8 mouse cellular contexts compared by ENCODE assay signal in the genomic region with DNA sequence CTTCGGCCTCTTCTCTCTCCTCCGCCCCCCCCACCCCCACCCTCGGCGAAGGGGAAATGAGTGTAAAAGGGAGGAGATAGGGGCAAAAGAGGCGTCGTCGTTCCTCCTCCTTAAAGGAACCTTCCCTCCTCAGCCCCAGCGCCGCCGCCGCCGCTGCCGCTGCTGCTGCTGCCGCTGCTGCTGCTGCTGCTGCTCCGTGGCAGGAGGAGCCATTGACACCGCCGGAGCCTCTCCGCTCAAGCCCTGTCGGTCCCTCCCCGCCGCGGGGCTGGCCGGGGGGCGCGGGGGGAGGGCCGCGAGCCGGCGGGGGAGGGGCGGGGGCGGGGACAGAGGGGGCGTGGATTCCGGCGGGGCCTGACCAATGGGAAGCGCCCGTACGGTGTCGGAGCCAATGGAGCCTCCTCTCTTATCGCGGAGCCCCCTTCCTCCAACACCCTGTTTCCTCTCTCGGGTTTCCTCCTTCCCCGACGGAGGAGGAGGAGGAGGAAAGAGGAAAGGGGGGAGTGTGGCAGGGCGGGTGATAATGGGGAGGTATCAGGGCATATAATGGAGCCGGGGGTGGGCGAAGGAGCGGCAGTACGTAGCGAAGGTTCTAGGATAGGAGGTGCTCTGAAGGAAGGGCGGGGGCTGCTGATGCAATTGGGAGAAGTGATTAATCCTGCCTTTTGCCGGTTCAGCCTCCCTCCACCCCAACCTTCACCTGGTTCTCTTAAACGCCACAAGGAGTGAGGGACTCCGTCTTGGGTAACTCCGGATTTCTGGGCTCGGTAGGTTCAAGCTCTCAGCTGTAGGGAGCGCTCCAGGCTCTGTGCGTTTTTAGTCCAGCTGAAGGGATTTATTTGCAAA. TPM values are rescaled to one million over a fixed set of nuclear protein-coding genes. Genes with fewer than 3 reads are reported as not detected.
DNase-seq lines count a peak whose midpoint lies in the region; ATAC-seq and TF ChIP-seq lines count a peak whose summit lies in the region.

No protein-coding gene starts in this region.

- peaks cover 83% of the 10 kb centered on the region for H3K79me2 ChIP-seq in CH12.LX (replicated peaks; ENCODE audit: control insufficient read depth, extremely low read depth, insufficient read depth, poor library complexity, severe bottlenecking)

- peaks cover 5 to 21% of the 10 kb centered on the region in 2 experiments for H3K4me1 ChIP-seq in CH12.LX (ENCODE audit: control insufficient read depth in 1 of 2, insufficient read depth in 2 of 2)
- no peaks in the 10 kb centered on the region; the same call in 1 of the 2 replicates for H3K4me1 ChIP-seq in forebrain, embryonic 11.5 days (replicated peaks; ENCODE audit: control insufficient read depth, insufficient read depth, low read length)
- H3K4me1 ChIP-seq in heart, embryonic 16.5 days (ENCODE audit: control insufficient read depth, insufficient read depth, low read length): peaks cover 12% of the 10 kb centered on the region
- H3K4me1 ChIP-seq in liver, embryonic 15.5 days (replicated peaks): peaks cover 26% of the 10 kb centered on the region
- H3K4me1 ChIP-seq in neural tube, embryonic 12.5 days: peaks cover 9% of the 10 kb centered on the region

- TF ChIP-seq RAD21 in CH12.LX (IDR thresholded peaks at IDR 0.05; ENCODE audit: low read depth, low read length): peak; percentile 63

- no peak overlapping the region for H3K4me2 ChIP-seq in CH12.LX (ENCODE audit: insufficient read depth, low read depth, poor library complexity, severe bottlenecking)
- H3K4me2 ChIP-seq in forebrain, embryonic 11.5 days (ENCODE audit: low read depth, low read length, severe bottlenecking): peak overlapping the region; percentile 57
- H3K4me2 ChIP-seq in heart, embryonic 16.5 days (ENCODE audit: low read depth, low read length): peak overlapping the region; percentile 82
- peak overlapping the region; percentile 90 for H3K4me2 ChIP-seq in liver, embryonic 15.5 days
- H3K4me2 ChIP-seq in neural tube, embryonic 12.5 days (replicated peaks): peak overlapping the region; percentile 62

- H3K9ac ChIP-seq in CH12.LX (ENCODE audit: insufficient read depth, low read depth): peak overlapping the region; percentile 100
- peak overlapping the region; percentile 94 for H3K9ac ChIP-seq in forebrain, embryonic 11.5 days (ENCODE audit: low read length)
- H3K9ac ChIP-seq in heart, embryonic 16.5 days (ENCODE audit: low read length): peak overlapping the region; percentile 93
- H3K9ac ChIP-seq in liver, embryonic 15.5 days: peak overlapping the region; percentile 98
- peak overlapping the region; percentile 100 for H3K9ac ChIP-seq in neural tube, embryonic 12.5 days

- 0 out of 2 replicates have a peak, but pooled peaks have one; percentile 30 for TF ChIP-seq EP300 in CH12.LX (IDR thresholded peaks at IDR 0.05; ENCODE audit: low read length)

- dilution Hi-C loops in CH12.LX (cut with MboI; ENCODE audit: extremely low pct_ligation_motif_present, extremely low pct_unique_long_range_greater_than_20kb, low sequenced_read_pairs): no loop called here

- WGBS in forebrain, embryonic 11.5 days: under 1% methylated on average over 38 of the region's 57 CpGs
- WGBS in heart, embryonic 16.5 days: under 1% methylated on average over 39 of the region's 57 CpGs
- under 1% methylated on average over 41 of the region's 57 CpGs for WGBS in liver, embryonic 15.5 days (ENCODE audit: insufficient replicate concordance)
- under 1% methylated on average over 41 of the region's 57 CpGs for WGBS in neural tube, embryonic 12.5 days

- TF ChIP-seq CTCF in CH12.LX (conservative IDR thresholded peaks at IDR 0.05 in 1 of 2, IDR thresholded peaks at IDR 0.05 in 1 of 2; ENCODE audit: low read depth in 2 of 2, low read length in 2 of 2): peak; percentile 10 to 72; a peak in 2 of 4 replicates

- peak; percentile 98 for ATAC-seq in forebrain, embryonic 11.5 days (replicated peaks; ENCODE audit: low FRiP score)
- ATAC-seq in heart, embryonic 16.5 days (replicated peaks; ENCODE audit: extremely low read depth, insufficient read depth, low FRiP score): peak; percentile 95
- peak; percentile 91 for ATAC-seq in liver, embryonic 15.5 days (ENCODE audit: insufficient read depth)
- ATAC-seq in neural tube, embryonic 12.5 days (ENCODE audit: low FRiP score, low read depth): peak; percentile 98

- in situ Hi-C loops in CH12.LX (cut with MboI; ENCODE audit: low pct_ligation_motif_present, low pct_unique_long_range_greater_than_20kb, low sequenced_read_pairs): no loop called here

- TF ChIP-seq POLR2A in CH12.LX (IDR thresholded peaks at IDR 0.05; ENCODE audit: low read depth, low read length): peak; percentile 87

- peak overlapping the region; percentile 97 for H3K27ac ChIP-seq in CH12.LX (ENCODE audit: insufficient read depth, low read depth)
- peak overlapping the region; percentile 100 for H3K27ac ChIP-seq in forebrain, embryonic 11.5 days (ENCODE audit: low read depth, low read length)
- peak overlapping the region; percentile 99 for H3K27ac ChIP-seq in heart, embryonic 16.5 days (ENCODE audit: low read length)
- H3K27ac ChIP-seq in liver, embryonic 15.5 days (replicated peaks): peak overlapping the region; percentile 98
- H3K27ac ChIP-seq in neural tube, embryonic 12.5 days: peak overlapping the region; percentile 100

- DNase-seq in CH12.LX (ENCODE audit: extremely low read depth): peak; percentile 98
- peak; percentile 85 for DNase-seq in c-Kit-positive CD71-positive TER-119-negative erythroid progenitor cells, embryonic 14.5 days (ENCODE audit: low read depth)
- peak; percentile 97 for DNase-seq in forebrain, embryonic 11.5 days (ENCODE audit: low spot score)
- DNase-seq in kidney, postnatal 36 days: peak; percentile 88 to 96
- peak; percentile 95 for DNase-seq in telencephalon, adult 2 months (ENCODE audit: low read depth, low spot score)

- no peaks in the 10 kb centered on the region for H3K9me3 ChIP-seq in CH12.LX (replicated peaks; ENCODE audit: low read length)
- H3K9me3 ChIP-seq in forebrain, embryonic 11.5 days (ENCODE audit: control insufficient read depth, low read length): no peaks in the 10 kb centered on the region
- H3K9me3 ChIP-seq in heart, embryonic 16.5 days (replicated peaks; ENCODE audit: control insufficient read depth, low read length): no peaks in the 10 kb centered on the region
- H3K9me3 ChIP-seq in liver, embryonic 15.5 days (replicated peaks): no peaks in the 10 kb centered on the region
- H3K9me3 ChIP-seq in neural tube, embryonic 12.5 days: no peaks in the 10 kb centered on the region

- no peaks in the 10 kb centered on the region for H3K27me3 ChIP-seq in CH12.LX (replicated peaks)
- H3K27me3 ChIP-seq in forebrain, embryonic 11.5 days (ENCODE audit: control insufficient read depth, insufficient read depth, low read length): no peaks in the 10 kb centered on the region
- H3K27me3 ChIP-seq in heart, embryonic 16.5 days (ENCODE audit: control insufficient read depth, insufficient read depth, low read length): no peaks in the 10 kb centered on the region
- H3K27me3 ChIP-seq in liver, embryonic 15.5 days: no peaks in the 10 kb centered on the region
- H3K27me3 ChIP-seq in neural tube, embryonic 12.5 days (replicated peaks): no peaks in the 10 kb centered on the region

- peaks cover 7 to 14% of the 10 kb centered on the region in 2 experiments for H3K36me3 ChIP-seq in CH12.LX (replicated peaks in 1 of 2; ENCODE audit: control insufficient read depth in 1 of 2, insufficient read depth in 1 of 2, low read length in 1 of 2)
- H3K36me3 ChIP-seq in forebrain, embryonic 11.5 days (ENCODE audit: control insufficient read depth, insufficient read depth, low read length): no peaks in the 10 kb centered on the region
- no peaks in the 10 kb centered on the region for H3K36me3 ChIP-seq in heart, embryonic 16.5 days (ENCODE audit: control insufficient read depth, insufficient read depth)
- H3K36me3 ChIP-seq in liver, embryonic 15.5 days (replicated peaks): no peaks in the 10 kb centered on the region
- H3K36me3 ChIP-seq in neural tube, embryonic 12.5 days: no peaks in the 10 kb centered on the region

- peak overlapping the region; percentile 78 to 99 (median 92) for H3K4me3 ChIP-seq in CH12.LX (replicated peaks in 1 of 3; ENCODE audit: low read depth in 2 of 3, low read length in 2 of 3, poor library complexity in 1 of 3)
- H3K4me3 ChIP-seq in forebrain, embryonic 11.5 days (ENCODE audit: low read depth, low read length): peak overlapping the region; percentile 99
- H3K4me3 ChIP-seq in heart, embryonic 16.5 days (ENCODE audit: low read length): peak overlapping the region; percentile 81
- H3K4me3 ChIP-seq in liver, embryonic 15.5 days (replicated peaks): peak overlapping the region; percentile 95
- H3K4me3 ChIP-seq in neural tube, embryonic 12.5 days: peak overlapping the region; percentile 99

TF ChIP-seq in CH12.LX, 34 proteins besides CTCF, POLR2A, EP300 and RAD21 (continues in another document):
- 0 out of 2 replicates have a peak, but pooled peaks have one; percentile 24 for TF ChIP-seq JUND (conservative IDR thresholded peaks at IDR 0.05; ENCODE audit: low read depth, low read length)
- TF ChIP-seq NELFE (IDR thresholded peaks at IDR 0.05; ENCODE audit: low read depth, low read length): peak; percentile 85
- TF ChIP-seq MAX (IDR thresholded peaks at IDR 0.05; ENCODE audit: low read length): peak; percentile 58
- TF ChIP-seq RCOR1 (conservative IDR thresholded peaks at IDR 0.05; ENCODE audit: low read depth, low read length): no peak
- TF ChIP-seq TCF12 (IDR thresholded peaks at IDR 0.05; ENCODE audit: low read depth, low read length): peak; percentile 88
- no peak for TF ChIP-seq ZKSCAN1 (IDR thresholded peaks at IDR 0.05; ENCODE audit: borderline replicate concordance, low read depth, low read length)
- no peak; the same call in 1 of the 2 replicates for TF ChIP-seq USF1 (IDR thresholded peaks at IDR 0.05; ENCODE audit: low read depth, low read length)
- peak; percentile 78 for TF ChIP-seq ZMIZ1 (IDR thresholded peaks at IDR 0.05; ENCODE audit: low read depth, low read length)
- no peak for TF ChIP-seq ZC3H11A (IDR thresholded peaks at IDR 0.05; ENCODE audit: low read depth, low read length)
- TF ChIP-seq USF2 (conservative IDR thresholded peaks at IDR 0.05; ENCODE audit: low read depth, low read length): no peak
- TF ChIP-seq NRF1 (IDR thresholded peaks at IDR 0.05; ENCODE audit: low read depth, low read length): peak; percentile 21; the same call in 1 of the 2 replicates
- peak; percentile 28; the same call in 1 of the 2 replicates for TF ChIP-seq JUN (IDR thresholded peaks at IDR 0.05; ENCODE audit: insufficient read depth, low read depth, low read length)

RNA-seq across cellular contexts. Expression of gene Fbxo11, which starts 0.9 kb away (rescaled TPM):
- 32.1 and 37.6 TPM in 2 replicates for total RNA-seq in CH12.LX (2012; rRNA removed)
- total RNA-seq in CH12.LX (2014; rRNA removed): 53.9 and 61.0 TPM in 2 replicates
- 61.8 and 67.6 TPM in 2 replicates for polyA plus RNA-seq in CH12.LX (2012; ENCODE audit: insufficient read length, low read depth)
- polyA plus RNA-seq in forebrain, embryonic 11.5 days (2014; fragmentation: Nextera tagmentation; extraction: Ambion mirVana): 40.0 and 41.1 TPM in 2 replicates
- 9.7 and 10.0 TPM in 2 replicates for polyA plus RNA-seq in heart, embryonic 16.5 days (2015; fragmentation: Nextera tagmentation; extraction: Ambion mirVana)
- polyA plus RNA-seq in liver, embryonic 15.5 days (2015; fragmentation: Nextera tagmentation; extraction: Ambion mirVana): 3.2 and 4.1 TPM in 2 replicates
- 38.0 and 40.3 TPM in 2 replicates for polyA plus RNA-seq in neural tube, embryonic 12.5 days (2016; fragmentation: Nextera tagmentation; extraction: Ambion mirVana)

Comparison
In these comparisons a context has a peak if more than half of its experiments do, and no peak if none do; other contexts are left out.
1. Peak in every context shown above with its lines: DNase-seq, ATAC-seq, H3K4me3 ChIP-seq and H3K27ac ChIP-seq.